Mouse (Mus musculus): ENCODE results near the gene Arl5c.

DNA sequence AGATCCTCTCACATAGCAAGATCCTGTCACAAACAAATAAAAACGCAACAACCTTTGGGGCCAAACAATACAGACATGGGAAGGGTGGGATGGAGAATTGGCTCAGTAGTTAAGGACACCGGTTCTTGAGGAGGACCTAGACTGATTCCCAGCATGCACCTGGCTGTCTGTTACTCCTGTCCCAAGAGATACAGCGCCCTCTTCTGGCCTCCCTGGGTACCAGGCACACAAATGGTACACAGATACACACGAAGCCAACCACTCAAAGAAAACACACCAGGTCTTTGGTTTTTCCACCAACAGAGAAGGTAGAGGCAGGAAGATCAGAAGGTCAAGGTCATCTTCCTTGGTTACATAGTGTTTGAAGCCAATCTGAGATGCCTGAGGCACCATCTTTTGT is 49.6 kb upstream of the Arl5c start:
- TF ChIP-seq POLR2A (IDR thresholded peaks at IDR 0.05; ENCODE audit: insufficient read depth, low read length) (no peak), CTCF (IDR thresholded peaks at IDR 0.05; ENCODE audit: low read depth, low read length) (peak; percentile 79), EP300 (IDR thresholded peaks at IDR 0.05; ENCODE audit: insufficient read depth, low read depth, low read length) (no peak)

Measured in ES-Bruce4 (cell line).